24 mouse cellular contexts compared by ENCODE assay signal in the genomic region with DNA sequence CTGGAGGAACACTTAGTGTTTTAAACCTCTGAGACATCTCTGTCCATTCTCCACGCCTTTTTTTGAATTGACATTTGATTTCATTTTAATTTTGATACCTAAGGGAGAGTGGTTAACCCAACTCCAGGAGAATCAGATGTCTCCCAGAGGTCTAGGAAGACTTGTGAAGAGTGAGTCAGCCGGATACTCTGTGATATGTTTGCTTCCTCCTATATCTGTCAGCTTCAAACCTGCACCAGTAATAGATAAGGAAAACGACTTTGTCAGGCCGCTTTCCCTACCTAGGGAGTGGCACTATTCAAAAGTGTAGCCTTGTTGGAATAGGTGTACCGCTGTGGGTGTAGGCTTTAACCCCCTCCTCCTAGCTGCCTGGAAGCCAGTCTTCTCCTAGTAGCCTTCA. TPM values are rescaled to one million over a fixed set of nuclear protein-coding genes. Genes with fewer than 3 reads are reported as not detected.
DNase-seq lines count a peak whose midpoint lies in the region; ATAC-seq and TF ChIP-seq lines count a peak whose summit lies in the region.
"Had no signal": no experiment of that assay in that cellular context is flagged by ENCODE, and none has a peak within 500 bp of the region (broad histone marks: within the 10 kb centered on the region; RNA-seq: fewer than 3 reads in every experiment).

No protein-coding gene starts in this region.

- no peak overlapping the region for H3K9ac ChIP-seq in hindbrain, embryonic 14.5 days
- no peak overlapping the region for H3K9ac ChIP-seq in hindbrain, embryonic 16.5 days (ENCODE audit: low read depth, low read length)
- H3K9ac ChIP-seq in midbrain, embryonic 15.5 days = no peak overlapping the region
- no peak overlapping the region for H3K9ac ChIP-seq in MEL (ENCODE audit: control insufficient read depth, low read depth, low read length, poor library complexity, severe bottlenecking)
- H3K9ac ChIP-seq in kidney, embryonic 16.5 days (replicated peaks; ENCODE audit: low read length) = no peak overlapping the region
- H3K9ac ChIP-seq: heart, embryonic 12.5 days had no signal

- WGBS in hindbrain, embryonic 14.5 days = 87% methylated on average over 5 of the region's 5 CpGs
- 87% methylated on average over 5 of the region's 5 CpGs for WGBS in hindbrain, embryonic 16.5 days
- 89% methylated on average over 5 of the region's 5 CpGs for WGBS in midbrain, embryonic 15.5 days
- WGBS in midbrain, embryonic 10.5 days = 81% methylated on average over 5 of the region's 5 CpGs
- WGBS in kidney, embryonic 16.5 days = 85% methylated on average over 5 of the region's 5 CpGs

- no peaks in the 10 kb centered on the region for H3K9me3 ChIP-seq in hindbrain, embryonic 14.5 days (ENCODE audit: control insufficient read depth, low read length)
- H3K9me3 ChIP-seq in hindbrain, embryonic 16.5 days (ENCODE audit: control insufficient read depth, low read length) = no peaks in the 10 kb centered on the region
- no peaks in the 10 kb centered on the region for H3K9me3 ChIP-seq in midbrain, embryonic 15.5 days
- no peaks in the 10 kb centered on the region for H3K9me3 ChIP-seq in midbrain, embryonic 10.5 days (replicated peaks)
- no peaks in the 10 kb centered on the region for H3K9me3 ChIP-seq in MEL (replicated peaks; ENCODE audit: insufficient read depth, low read length)
- no peaks in the 10 kb centered on the region for H3K9me3 ChIP-seq in kidney, embryonic 16.5 days (ENCODE audit: low read length)
- H3K9me3 ChIP-seq: embryonic facial prominence, embryonic 13.5 days; forebrain, embryonic 12.5 days; forebrain, embryonic 15.5 days; heart, embryonic 12.5 days; heart, embryonic 15.5 days; hindbrain, embryonic 10.5 days; hindbrain, embryonic 13.5 days had no signal

- no peak for TF ChIP-seq CTCF in MEL (IDR thresholded peaks at IDR 0.05 in 2 of 3, conservative IDR thresholded peaks at IDR 0.05 in 1 of 3; ENCODE audit: control insufficient read depth in 1 of 3, insufficient read depth in 1 of 3, low read depth in 2 of 3, low read length in 3 of 3, poor library complexity in 1 of 3, severe bottlenecking in 1 of 3)
- no peak for TF ChIP-seq CTCF in layer of hippocampus, adult 2 months (conservative IDR thresholded peaks at IDR 0.05)

- 0 out of 2 replicates have a peak overlapping the region, but pooled peaks have one; percentile 52 for H3K4me2 ChIP-seq in hindbrain, embryonic 14.5 days (replicated peaks)
- no peak overlapping the region for H3K4me2 ChIP-seq in hindbrain, embryonic 16.5 days (ENCODE audit: low read length)
- no peak overlapping the region for H3K4me2 ChIP-seq in midbrain, embryonic 15.5 days
- H3K4me2 ChIP-seq in kidney, embryonic 16.5 days (replicated peaks; ENCODE audit: low read depth, low read length) = no peak overlapping the region

- no peaks in the 10 kb centered on the region; the same call in 1 of the 2 replicates for H3K27me3 ChIP-seq in hindbrain, embryonic 14.5 days (ENCODE audit: control insufficient read depth, insufficient read depth, low read length)
- H3K27me3 ChIP-seq in hindbrain, embryonic 16.5 days (replicated peaks; ENCODE audit: control insufficient read depth, insufficient read depth, low read length) = no peaks in the 10 kb centered on the region
- H3K27me3 ChIP-seq in midbrain, embryonic 15.5 days (replicated peaks) = no peaks in the 10 kb centered on the region
- peaks cover 19% of the 10 kb centered on the region for H3K27me3 ChIP-seq in midbrain, embryonic 10.5 days (ENCODE audit: low read depth, poor library complexity, severe bottlenecking)
- H3K27me3 ChIP-seq in MEL (ENCODE audit: control insufficient read depth in 1 of 2, insufficient read depth in 2 of 2, low read length in 2 of 2) = no peaks in the 10 kb centered on the region
- no peaks in the 10 kb centered on the region for H3K27me3 ChIP-seq in kidney, embryonic 16.5 days (ENCODE audit: insufficient read depth, low read length)
- H3K27me3 ChIP-seq: CH12.LX; forebrain, embryonic 12.5 days; forebrain, embryonic 15.5 days; hindbrain, embryonic 13.5 days had no signal

- no peak overlapping the region for H3K27ac ChIP-seq in hindbrain, embryonic 14.5 days
- H3K27ac ChIP-seq in hindbrain, embryonic 16.5 days (ENCODE audit: low read depth, low read length) = no peak overlapping the region
- H3K27ac ChIP-seq in midbrain, embryonic 15.5 days = no peak overlapping the region
- no peak overlapping the region for H3K27ac ChIP-seq in midbrain, embryonic 10.5 days (replicated peaks)
- H3K27ac ChIP-seq in MEL (ENCODE audit: control insufficient read depth, low read depth, low read length) = peak overlapping the region; percentile 53
- H3K27ac ChIP-seq in layer of hippocampus, adult 2 months = no peak overlapping the region
- H3K27ac ChIP-seq in kidney, embryonic 16.5 days (ENCODE audit: low read length) = no peak overlapping the region
- H3K27ac ChIP-seq: embryonic facial prominence, embryonic 13.5 days; forebrain, embryonic 12.5 days; heart, embryonic 15.5 days had no signal

- no peak for ATAC-seq in hindbrain, embryonic 14.5 days (ENCODE audit: low FRiP score)
- no peak for ATAC-seq in hindbrain, embryonic 16.5 days
- ATAC-seq in midbrain, embryonic 15.5 days (replicated peaks) = no peak
- no peak for ATAC-seq in kidney, embryonic 16.5 days (ENCODE audit: low FRiP score, low TSS enrichment)
- ATAC-seq: activated CD4-positive, CD25-positive, alpha-beta regulatory T cell, adult 4 months had no signal

- TF ChIP-seq EP300 in MEL (IDR thresholded peaks at IDR 0.05; ENCODE audit: low read depth in 1 of 2, low read length in 2 of 2) = peak; percentile 84 to 86

- TF ChIP-seq RAD21 in MEL (IDR thresholded peaks at IDR 0.05; ENCODE audit: low read depth, low read length) = no peak

- H3K36me3 ChIP-seq in hindbrain, embryonic 14.5 days (replicated peaks; ENCODE audit: control insufficient read depth, insufficient read depth) = no peaks in the 10 kb centered on the region; the same call in 1 of the 2 replicates
- no peaks in the 10 kb centered on the region for H3K36me3 ChIP-seq in hindbrain, embryonic 16.5 days (ENCODE audit: control insufficient read depth, insufficient read depth, low read length)
- H3K36me3 ChIP-seq in midbrain, embryonic 15.5 days (replicated peaks) = no peaks in the 10 kb centered on the region
- no peaks in the 10 kb centered on the region for H3K36me3 ChIP-seq in midbrain, embryonic 10.5 days
- H3K36me3 ChIP-seq in MEL (ENCODE audit: control insufficient read depth in 1 of 2, insufficient read depth in 2 of 2, low read length in 2 of 2) = peaks cover 0 to 10% of the 10 kb centered on the region in 2 experiments; a peak in 2 of 4 replicates
- no peaks in the 10 kb centered on the region for H3K36me3 ChIP-seq in kidney, embryonic 16.5 days (ENCODE audit: insufficient read depth, low read length)
- H3K36me3 ChIP-seq: embryonic facial prominence, embryonic 13.5 days; forebrain, embryonic 12.5 days; forebrain, embryonic 15.5 days; heart, embryonic 12.5 days; heart, embryonic 15.5 days; hindbrain, embryonic 10.5 days had no signal

- no peaks in the 10 kb centered on the region for H3K79me2 ChIP-seq in MEL (ENCODE audit: control insufficient read depth, insufficient read depth, low read length, poor library complexity)

- no peak overlapping the region for H3K4me3 ChIP-seq in hindbrain, embryonic 14.5 days (replicated peaks; ENCODE audit: low read length)
- no peak overlapping the region for H3K4me3 ChIP-seq in hindbrain, embryonic 16.5 days (ENCODE audit: low read length)
- H3K4me3 ChIP-seq in midbrain, embryonic 15.5 days = peak overlapping the region; percentile 81; the same call in 1 of the 2 replicates
- H3K4me3 ChIP-seq in midbrain, embryonic 10.5 days = no peak overlapping the region
- no peak overlapping the region for H3K4me3 ChIP-seq in MEL (ENCODE audit: control insufficient read depth in 1 of 2, insufficient read depth in 1 of 2, low read depth in 2 of 2, low read length in 2 of 2)
- no peak overlapping the region for H3K4me3 ChIP-seq in layer of hippocampus, adult 2 months
- no peak overlapping the region for H3K4me3 ChIP-seq in kidney, embryonic 16.5 days (ENCODE audit: low read length)
- H3K4me3 ChIP-seq: erythroblast, embryonic 14.5 days had no signal

- H3K4me1 ChIP-seq in hindbrain, embryonic 14.5 days (replicated peaks; ENCODE audit: control insufficient read depth, insufficient read depth, low read length) = peaks cover 11% of the 10 kb centered on the region
- peaks cover 4% of the 10 kb centered on the region; the same call in 1 of the 2 replicates for H3K4me1 ChIP-seq in hindbrain, embryonic 16.5 days (ENCODE audit: control insufficient read depth, insufficient read depth, low read depth, low read length)
- H3K4me1 ChIP-seq in midbrain, embryonic 15.5 days = peaks cover 12% of the 10 kb centered on the region
- H3K4me1 ChIP-seq in midbrain, embryonic 10.5 days = peaks cover 12% of the 10 kb centered on the region
- peaks cover 0 to 12% of the 10 kb centered on the region in 2 experiments; a peak in 3 of 4 replicates for H3K4me1 ChIP-seq in MEL (ENCODE audit: control insufficient read depth in 1 of 2, insufficient read depth in 2 of 2, low read length in 2 of 2)
- H3K4me1 ChIP-seq in kidney, embryonic 16.5 days (ENCODE audit: insufficient read depth, low read length) = no peaks in the 10 kb centered on the region

- no peak for DNase-seq in hindbrain, embryonic 14.5 days (ENCODE audit: low spot score)
- no peak for DNase-seq in midbrain, embryonic 10.5 days (ENCODE audit: low spot score)
- DNase-seq in MEL (ENCODE audit: low read depth, low spot score) = peak; percentile 72
- DNase-seq in layer of hippocampus, adult 2 months (ENCODE audit: low spot score in 2 of 2) = no peak
- DNase-seq: adrenal gland, postnatal 25 days; B cell, adult 2 months; cerebellum, postnatal 14 days; gastrocnemius, postnatal 25 days; heart, adult 18-20 months; heart, postnatal 10 days; heart, postnatal 36 days had no signal

- TF ChIP-seq POLR2A in MEL (IDR thresholded peaks at IDR 0.05; ENCODE audit: control insufficient read depth in 1 of 2, insufficient read depth in 1 of 2, low read depth in 1 of 2, low read length in 2 of 2, poor library complexity in 1 of 2) = no peak

RNA-seq across cellular contexts. Expression of gene Adam22, which starts 0.8 kb away (rescaled TPM):
- polyA plus RNA-seq in hindbrain, embryonic 14.5 days (2014; fragmentation: Nextera tagmentation; extraction: Ambion mirVana) = 55.6 and 56.0 TPM in 2 replicates
- 44.8 and 46.1 TPM in 2 replicates for polyA plus RNA-seq in hindbrain, embryonic 16.5 days (2015; fragmentation: Nextera tagmentation; extraction: Ambion mirVana)
- 42.9 and 47.2 TPM in 2 replicates for polyA plus RNA-seq in midbrain, embryonic 15.5 days (2015; fragmentation: Nextera tagmentation; extraction: Ambion mirVana)
- polyA plus RNA-seq in midbrain, embryonic 10.5 days (2016; fragmentation: Nextera tagmentation; extraction: Ambion mirVana) = 5.6 and 9.5 TPM in 2 replicates
- 1.5 and 1.6 TPM in 2 replicates for total RNA-seq in MEL (2012; rRNA removed)
- 1 to 10 TPM in 1 of 2 experiments, not detected in 1; 1.2 TPM for polyA plus RNA-seq in MEL (2012; ENCODE audit: insufficient read depth in 1 of 2, insufficient read length in 2 of 2, low read depth in 1 of 2, low replicate concordance in 2 of 2, missing spikeins in 1 of 2)
- total RNA-seq in layer of hippocampus, adult 2 months (2021) = 100 to 1,000 TPM; 162 to 174 TPM
- polyA plus RNA-seq in kidney, embryonic 16.5 days (2015; fragmentation: Nextera tagmentation; extraction: Ambion mirVana) = 9.0 and 10.5 TPM in 2 replicates
- polyA plus RNA-seq: erythroblast, embryonic 14.5 days had no signal

RNA-seq across cellular contexts. Expression of gene Dbf4, which starts 53.7 kb away (rescaled TPM):
- polyA plus RNA-seq in hindbrain, embryonic 14.5 days (2014; fragmentation: Nextera tagmentation; extraction: Ambion mirVana) = 13.3 and 13.9 TPM in 2 replicates
- polyA plus RNA-seq in hindbrain, embryonic 16.5 days (2015; fragmentation: Nextera tagmentation; extraction: Ambion mirVana) = 9.1 and 9.6 TPM in 2 replicates
- polyA plus RNA-seq in midbrain, embryonic 15.5 days (2015; fragmentation: Nextera tagmentation; extraction: Ambion mirVana) = 9.6 and 9.7 TPM in 2 replicates
- 56.1 and 62.5 TPM in 2 replicates for polyA plus RNA-seq in midbrain, embryonic 10.5 days (2016; fragmentation: Nextera tagmentation; extraction: Ambion mirVana)
- 53.9 and 71.8 TPM in 2 replicates for total RNA-seq in MEL (2012; rRNA removed)
- 10 to 100 TPM in 1 of 2 experiments, not detected in 1; 71.4 TPM for polyA plus RNA-seq in MEL (2012; ENCODE audit: insufficient read depth in 1 of 2, insufficient read length in 2 of 2, low read depth in 1 of 2, low replicate concordance in 2 of 2, missing spikeins in 1 of 2)
- 1 to 10 TPM; 2.0 TPM for total RNA-seq in layer of hippocampus, adult 2 months (2021)
- polyA plus RNA-seq in kidney, embryonic 16.5 days (2015; fragmentation: Nextera tagmentation; extraction: Ambion mirVana) = 38.2 and 39.7 TPM in 2 replicates

RNA-seq across cellular contexts. Expression of gene Slc25a40, which starts 53.9 kb away (rescaled TPM):
- polyA plus RNA-seq in hindbrain, embryonic 14.5 days (2014; fragmentation: Nextera tagmentation; extraction: Ambion mirVana) = 8.1 and 8.5 TPM in 2 replicates
- polyA plus RNA-seq in hindbrain, embryonic 16.5 days (2015; fragmentation: Nextera tagmentation; extraction: Ambion mirVana) = 8.9 and 9.0 TPM in 2 replicates
- polyA plus RNA-seq in midbrain, embryonic 15.5 days (2015; fragmentation: Nextera tagmentation; extraction: Ambion mirVana) = 7.2 and 7.4 TPM in 2 replicates
- polyA plus RNA-seq in midbrain, embryonic 10.5 days (2016; fragmentation: Nextera tagmentation; extraction: Ambion mirVana) = 9.6 and 9.7 TPM in 2 replicates
- total RNA-seq in MEL (2012; rRNA removed) = 3.2 and 3.3 TPM in 2 replicates
- 1 to 10 TPM in 1 of 2 experiments, not detected in 1; 6.0 TPM for polyA plus RNA-seq in MEL (2012; ENCODE audit: insufficient read depth in 1 of 2, insufficient read length in 2 of 2, low read depth in 1 of 2, low replicate concordance in 2 of 2, missing spikeins in 1 of 2)
- total RNA-seq in layer of hippocampus, adult 2 months (2021) = 10 to 100 TPM; 11.2 to 12.3 TPM
- 12.6 and 13.4 TPM in 2 replicates for polyA plus RNA-seq in kidney, embryonic 16.5 days (2015; fragmentation: Nextera tagmentation; extraction: Ambion mirVana)
